Mouse (Mus musculus) embryonic stem cell, embryonic (primary cell): Measurements from ENCODE around the gene Ikzf5.
"Not testable (repeated sequence)": the region's sequence is repeated elsewhere in the genome, so short reads cannot be mapped to it uniquely, and the experiment has no call there.

Source experiments
- CTCF ChIA-PET, 4 experiments: fragments of 300-600 bp in 2 of 4; fragments of 350-600 bp in 2 of 4; sonication (Branson Sonifier 250); formaldehyde crosslinking; loops; one replicate each; lab custom pipeline; 2022; ENCODE audit warnings: inconsistent platforms in 2 of 4; lab: Charles Lee
- POLR2A ChIA-PET, 4 experiments: fragments of 300-600 bp in 2 of 4; fragments of 350-600 bp in 2 of 4; sonication (Branson Sonifier 250); formaldehyde crosslinking; loops; one replicate each; lab custom pipeline; 2022; ENCODE audit warnings: antibody characterized with exemption in 4 of 4, inconsistent platforms in 1 of 4; lab: Charles Lee

Gene Ikzf5

GRCm38 (mm10) chr7:131410416-131411058 lies at the start of gene Ikzf5, which contains the start of gene Acadsb:
Ikzf5 (minus strand) TSS chr7:131410521.
Acadsb (plus strand) TSS chr7:131410601.
- ChIA-PET CTCF (interaction anchor here in 3 of 4 experiments (0.6 to 1.8 kb wide), 3 partner anchors 20 to 236 kb away, joined by 3 to 6 read pairs (median 4); no protein-coding TSS in a partner anchor), POLR2A (interaction anchor here in 3 of 4 experiments (0.5 to 2.3 kb wide), 22 partner anchors 9 to 1710 kb away, joined by 3 to 16 read pairs (median 4); partner anchors contain the start of genes Bub3 (in 2 of the 3), 2310057M21Rik (in 1 of the 3), Lhpp (in 1 of the 3) and Pstk (in 1 of the 3))

DNA sequence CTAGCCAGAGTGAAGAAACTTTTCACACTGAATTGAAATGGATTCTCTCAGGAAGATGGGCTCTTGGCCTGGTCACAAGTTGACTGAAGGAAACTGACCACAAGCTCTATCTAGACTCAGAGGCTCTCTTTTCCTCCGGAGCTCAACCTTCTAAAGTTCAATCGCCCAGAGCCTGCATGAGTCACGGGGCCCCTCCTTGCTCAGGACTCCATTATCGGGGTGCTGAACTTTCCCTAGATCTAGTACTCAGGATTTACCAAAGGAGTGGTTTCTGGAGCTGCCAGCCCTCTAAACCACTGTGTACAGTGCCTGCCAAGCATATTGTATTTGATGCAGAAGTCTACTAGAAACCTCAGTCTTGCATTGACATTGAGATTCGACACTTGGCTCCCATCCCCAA lies 46.4 kb upstream of the Ikzf5 start:
- POLR2A ChIA-PET, result interaction anchor here in 1 of 4 experiments (0.6 kb wide), 1 partner anchor 348 kb away, joined by 5 read pairs; no protein-coding TSS in a partner anchor
- CTCF ChIA-PET, result no interaction called here

- ChIA-PET CTCF (no interaction called here), POLR2A (interaction anchor here in 1 of 4 experiments (1.1 kb wide), 1 partner anchor 28 kb away, joined by 3 read pairs; no protein-coding TSS in a partner anchor)
These were observed 26.7 kb upstream of the Ikzf5 start for GRCm38 (mm10) chr7:131437051-131437450.

DNA sequence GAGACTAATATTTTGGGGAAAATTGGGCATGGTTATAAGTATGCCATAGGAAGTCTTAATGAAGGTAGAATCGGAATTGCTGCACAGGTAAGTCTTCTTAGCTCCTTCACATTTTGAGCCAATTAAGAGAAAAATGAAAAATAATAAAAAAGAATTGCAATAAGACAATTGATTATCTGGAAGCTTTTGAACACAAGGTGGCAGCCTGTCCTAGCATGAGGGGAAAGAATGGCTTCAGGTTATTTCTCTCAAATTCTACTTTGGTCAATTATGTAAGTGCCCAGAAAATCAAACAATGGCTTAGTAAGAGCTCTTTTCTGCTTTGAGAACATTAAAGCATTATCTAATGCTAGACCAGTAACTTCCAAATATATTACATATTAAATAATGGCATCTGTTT lies 24.0 kb upstream of the Ikzf5 start:
- POLR2A ChIA-PET, result no interaction called here
- CTCF ChIA-PET, result no interaction called here

DNA sequence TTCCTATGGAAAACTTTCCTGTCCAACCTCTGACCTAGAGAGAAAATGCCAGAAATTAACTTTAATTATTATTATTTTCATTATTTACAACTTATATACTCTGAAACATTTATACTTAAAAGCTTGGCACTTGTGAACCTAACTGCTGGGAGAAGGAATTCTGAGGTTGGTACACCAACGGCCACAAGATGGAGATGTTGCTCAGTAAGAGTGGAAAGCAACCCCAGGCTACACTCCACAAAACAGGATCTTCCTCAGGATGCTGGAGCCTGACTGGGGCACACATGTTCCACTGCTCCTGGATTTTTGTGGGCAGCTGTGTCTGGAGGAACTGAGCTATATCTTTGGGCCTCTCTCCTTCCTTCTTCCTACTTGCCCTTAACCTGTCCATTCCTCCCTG lies 21.9 kb upstream of the Ikzf5 start:
- CTCF ChIA-PET, result interaction anchor here (0.5 to 1.9 kb wide), 19 partner anchors 8 to 450 kb away, joined by 3 to 13 read pairs (median 4); partner anchors contain the start of genes Acadsb (in 1 of the 4), Bub3 (in 1 of the 4) and Ikzf5 (in 1 of the 4)
- POLR2A ChIA-PET, result interaction anchor here in 1 of 4 experiments (0.6 kb wide), 1 partner anchor 95 kb away, joined by 3 read pairs; no protein-coding TSS in a partner anchor

DNA sequence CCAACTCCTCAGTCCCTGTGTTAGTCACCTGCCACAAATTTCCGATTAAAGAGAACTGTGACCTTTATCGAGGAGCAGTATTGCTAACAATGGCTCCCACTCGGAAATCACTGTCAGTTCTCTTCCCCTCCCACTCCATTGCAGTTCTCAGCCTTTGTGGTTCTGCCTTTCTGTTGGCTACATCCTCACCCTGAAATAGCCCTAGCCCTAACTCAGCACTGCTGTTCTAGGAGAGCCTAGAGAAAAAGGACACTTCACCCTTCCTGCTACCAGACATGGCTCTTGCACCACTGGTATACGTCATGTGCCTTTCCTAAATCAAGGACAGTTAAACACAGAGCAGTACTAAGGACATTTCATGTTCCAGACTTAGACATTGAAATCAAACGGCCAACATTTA lies 17.0 kb upstream of the Ikzf5 start:
- POLR2A ChIA-PET, result interaction anchor here in 1 of 4 experiments (0.5 to 0.9 kb wide), 2 partner anchors 30 to 1142 kb away, joined by 3 read pairs; no protein-coding TSS in a partner anchor
- CTCF ChIA-PET, result no interaction called here

- POLR2A ChIA-PET, result no interaction called here
- CTCF ChIA-PET, result no interaction called here
These were observed 14.6 kb upstream of the Ikzf5 start for GRCm38 (mm10) chr7:131424912-131425311.

DNA sequence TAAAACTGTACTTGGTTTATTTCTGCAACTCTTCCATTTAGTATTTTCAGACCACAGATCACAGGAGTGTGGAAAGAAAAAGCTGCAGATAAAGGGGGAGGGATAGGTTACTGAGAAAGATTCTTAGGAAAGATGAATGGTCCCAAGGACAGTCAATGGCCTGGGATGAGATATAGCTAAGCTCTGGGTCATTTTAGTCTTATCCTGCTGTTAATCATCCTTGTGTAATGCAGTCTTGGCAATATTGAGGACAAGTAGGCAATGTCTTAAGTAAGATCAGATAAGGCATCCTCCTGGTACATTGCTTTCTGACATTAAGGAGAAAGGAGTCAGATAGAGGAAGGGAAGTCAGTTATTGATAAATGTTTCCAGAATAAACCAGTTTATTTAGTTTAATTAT lies 7.3 kb upstream of the Ikzf5 start:
- POLR2A ChIA-PET, result no interaction called here
- CTCF ChIA-PET, result no interaction called here

GRCm38 (mm10) chr7:131416742-131417141 lies 6.4 kb upstream of the Ikzf5 start:
- ChIA-PET POLR2A (interaction anchor here in 1 of 4 experiments (1.1 kb wide), 1 partner anchor 20 kb away, joined by 3 read pairs; no protein-coding TSS in a partner anchor), CTCF (interaction anchor here in 1 of 4 experiments (1.1 kb wide), 1 partner anchor 466 kb away, joined by 3 read pairs; no protein-coding TSS in a partner anchor)

DNA sequence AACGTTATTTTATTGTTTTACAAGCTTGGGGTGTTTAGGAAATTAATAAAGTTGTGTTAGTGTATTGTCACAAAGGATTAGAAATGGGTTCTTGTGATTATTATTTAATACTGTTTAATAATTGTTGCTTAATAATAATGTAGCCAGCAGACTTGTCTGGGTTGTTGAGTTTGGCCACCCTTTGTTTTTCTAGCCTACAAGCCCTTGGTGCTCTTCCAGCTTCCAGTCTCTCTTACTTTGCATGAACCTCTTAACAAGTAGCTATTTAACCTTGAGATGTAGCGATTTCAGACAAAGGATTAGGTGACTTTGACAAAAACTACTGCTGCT lies 1.6 kb upstream of the Ikzf5 start:
- CTCF ChIA-PET, result no interaction called here

DNA sequence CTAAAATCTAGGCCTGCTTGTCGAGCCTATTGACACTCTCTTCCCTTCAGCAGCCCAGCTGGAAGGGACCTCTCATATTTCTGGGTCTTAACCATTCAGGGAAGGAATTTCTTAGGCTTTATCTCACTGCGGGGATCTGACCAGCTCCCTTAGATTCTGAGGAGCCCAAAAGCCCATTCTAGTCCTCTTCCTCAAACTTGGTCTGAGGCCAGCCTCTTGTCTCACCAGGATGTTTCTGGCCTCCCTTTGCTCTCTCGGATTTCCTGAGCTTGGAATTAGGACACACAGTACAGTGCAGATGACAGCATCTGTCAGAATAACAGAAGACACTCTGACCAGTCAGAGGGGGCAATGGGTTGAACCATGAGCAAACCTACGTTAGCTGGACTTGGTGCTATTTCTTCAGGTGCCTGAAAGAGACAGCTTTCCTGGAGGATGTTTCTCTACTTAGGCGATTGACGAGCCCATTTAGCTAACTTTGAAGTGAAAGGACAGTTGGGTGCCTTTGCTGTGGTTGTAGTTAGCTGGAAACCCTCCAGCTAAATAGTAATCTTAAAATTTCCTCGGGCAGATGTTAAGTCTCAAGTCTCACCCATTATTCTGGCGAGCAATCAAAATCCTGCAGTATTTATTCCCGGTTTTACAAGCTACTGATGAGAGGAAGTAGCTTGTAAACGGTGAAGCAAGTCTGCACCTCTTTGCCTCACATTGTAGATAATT lies 1.1 kb upstream of the Ikzf5 start:
- CTCF ChIA-PET, result interaction anchor here in 2 of 4 experiments (1.1 to 1.8 kb wide), 2 partner anchors 19 to 20 kb away, joined by 4 to 6 read pairs; no protein-coding TSS in a partner anchor
- POLR2A ChIA-PET, result interaction anchor here in 3 of 4 experiments (0.6 to 1.7 kb wide), 8 partner anchors 11 to 431 kb away, joined by 3 to 8 read pairs (median 4); partner anchors contain the start of genes 2310057M21Rik (in 1 of the 3) and Bub3 (in 1 of the 3)

More for the DNA sequence above, 1.6 kb upstream of the Ikzf5 start:
- POLR2A ChIA-PET, result interaction anchor here in 2 of 4 experiments (0.6 to 1.7 kb wide), 4 partner anchors 10 to 431 kb away, joined by 3 to 5 read pairs (median 4); partner anchors contain the start of gene Bub3 (in 1 of the 2)

- ChIA-PET CTCF (interaction anchor here in 1 of 4 experiments (1.8 kb wide), 1 partner anchor 22 kb away, joined by 6 read pairs; no protein-coding TSS in a partner anchor), POLR2A (interaction anchor here in 3 of 4 experiments (0.5 to 2.3 kb wide), 20 partner anchors 8 to 1710 kb away, joined by 3 to 16 read pairs (median 4); partner anchors contain the start of genes Bub3 (in 2 of the 3), 2310057M21Rik (in 1 of the 3), Lhpp (in 1 of the 3) and Pstk (in 1 of the 3))
These were observed 334 bp downstream of the Ikzf5 start for GRCm38 (mm10) chr7:131409988-131410385.

DNA sequence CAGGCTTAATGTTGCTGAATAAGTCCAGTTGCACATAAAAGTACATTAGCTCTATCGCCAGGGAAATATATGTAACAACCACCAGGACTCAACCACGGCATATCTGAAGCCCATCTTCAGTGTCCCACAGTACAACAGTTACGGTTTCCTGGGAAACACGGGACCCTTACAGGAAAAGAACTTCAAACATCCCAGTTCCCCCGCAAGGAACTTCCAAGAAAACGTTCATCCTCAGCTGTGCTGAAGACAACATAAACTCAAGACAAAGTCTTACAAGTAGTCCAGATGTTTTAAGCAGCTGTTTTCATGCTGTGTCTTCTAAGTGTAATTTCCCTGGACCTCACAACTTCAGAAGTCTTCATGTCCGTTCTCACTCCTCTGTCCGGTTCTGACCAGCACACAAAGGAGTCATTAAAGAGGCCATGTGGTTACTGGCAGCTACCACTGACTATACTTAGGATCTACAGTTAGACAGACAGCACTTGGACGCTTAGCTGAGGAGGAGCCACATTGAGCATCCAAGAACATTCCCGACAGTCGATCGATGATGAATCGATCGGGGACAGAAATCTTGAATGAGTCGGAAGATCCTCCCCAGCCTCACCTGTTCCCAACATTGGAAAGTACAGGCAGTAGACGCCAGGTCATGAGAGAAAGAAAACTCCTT lies 867 bp downstream of the Ikzf5 start:
- ChIA-PET POLR2A (interaction anchor here in 3 of 4 experiments (0.5 to 2.3 kb wide), 14 partner anchors 8 to 151 kb away, joined by 3 to 16 read pairs (median 4); partner anchors contain the start of genes 2310057M21Rik (in 1 of the 3), Bub3 (in 1 of the 3) and Pstk (in 1 of the 3)), CTCF (no interaction called here)

GRCm38 (mm10) chr7:131391761-131392160 lies 18.6 kb downstream of the Ikzf5 start:
- CTCF ChIA-PET, POLR2A ChIA-PET: not testable (repeated sequence)

GRCm38 (mm10) chr7:131371880-131372651 lies 38.3 kb downstream of the Ikzf5 start:
- POLR2A ChIA-PET, result interaction anchor here (0.6 to 2.8 kb wide), 16 partner anchors 9 to 724 kb away, joined by 3 to 16 read pairs (median 4); partner anchors contain the start of genes 2310057M21Rik (in 3 of the 4), Acadsb (in 2 of the 4), Bub3 (in 2 of the 4) and Ikzf5 (in 2 of the 4)
- CTCF ChIA-PET, result interaction anchor here in 3 of 4 experiments (0.7 to 1.1 kb wide), 5 partner anchors 9 to 1743 kb away, joined by 3 to 6 read pairs (median 3); partner anchors contain the start of gene 2310057M21Rik (in 1 of the 3)

GRCm38 (mm10) chr7:131371470-131371860 lies 38.9 kb downstream of the Ikzf5 start:
- CTCF ChIA-PET, result interaction anchor here in 3 of 4 experiments (0.7 to 1.1 kb wide), 5 partner anchors 9 to 1744 kb away, joined by 3 to 6 read pairs (median 3); partner anchors contain the start of gene 2310057M21Rik (in 1 of the 3)
- POLR2A ChIA-PET, result interaction anchor here (0.6 to 2.8 kb wide), 18 partner anchors 9 to 725 kb away, joined by 3 to 16 read pairs (median 4); partner anchors contain the start of genes 2310057M21Rik (in 3 of the 4), Acadsb (in 2 of the 4), Bub3 (in 2 of the 4) and Ikzf5 (in 2 of the 4)
